Mouse (Mus musculus) retina, embryonic 14.5 days (tissue): Measurements from ENCODE around the gene Dclk2.
A peak's percentile ranks its signal among the peaks of the same experiment; 100 is the strongest.

Experiments
- DNase-seq: peaks from one replicate; pipeline ENCODE4 v3.0.0-alpha.2; 2015; ENCODE audit warnings: low spot score

Gene Dclk2

GRCm38 (mm10) chr3:86887512-86887911 lies 33.1 kb downstream of the Dclk2 start:
- DNase-seq: no peak

DNA sequence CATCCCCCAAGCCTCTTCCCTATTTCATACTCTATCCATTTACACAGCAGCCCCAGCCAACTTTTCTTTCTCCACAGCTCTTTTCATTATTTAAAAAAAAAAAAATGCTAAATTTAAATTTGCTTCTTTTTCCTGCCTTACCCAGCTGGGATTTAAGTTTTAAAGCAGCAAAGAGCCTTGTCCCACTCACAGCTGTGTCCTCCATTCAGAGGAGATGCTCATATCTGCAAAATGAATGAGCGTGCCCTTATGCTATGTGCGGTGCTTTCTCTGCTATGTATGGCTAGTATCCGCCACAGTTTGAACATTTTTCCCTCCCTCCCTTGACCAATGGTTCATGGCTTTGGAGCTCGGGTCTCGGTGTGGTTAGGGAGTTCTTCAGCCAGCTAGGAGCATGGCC lies 35.5 kb downstream of the Dclk2 start:
- no peak for DNase-seq

DNA sequence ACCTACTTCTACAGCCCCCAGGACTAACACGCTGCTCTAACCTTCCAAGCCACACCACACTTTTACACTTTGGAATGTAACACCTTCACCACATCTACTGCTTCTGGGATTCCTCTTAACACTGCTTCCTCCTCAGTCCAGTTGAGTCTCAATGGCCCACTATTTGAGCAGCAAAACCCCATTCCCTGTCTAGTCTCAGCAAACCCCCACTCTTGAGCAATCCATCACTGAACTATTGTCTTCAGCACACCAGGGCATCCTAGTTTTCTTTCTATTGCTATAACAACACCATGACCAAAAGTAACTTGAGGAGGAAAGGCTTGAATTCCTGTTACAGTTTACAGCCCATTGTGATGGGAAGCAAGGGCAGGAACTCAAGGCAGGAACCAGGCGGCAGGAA lies 36.2 kb downstream of the Dclk2 start:
- no peak for DNase-seq

- DNase-seq: no peak
These were observed 36.7 kb downstream of the Dclk2 start for GRCm38 (mm10) chr3:86883985-86884384.

DNA sequence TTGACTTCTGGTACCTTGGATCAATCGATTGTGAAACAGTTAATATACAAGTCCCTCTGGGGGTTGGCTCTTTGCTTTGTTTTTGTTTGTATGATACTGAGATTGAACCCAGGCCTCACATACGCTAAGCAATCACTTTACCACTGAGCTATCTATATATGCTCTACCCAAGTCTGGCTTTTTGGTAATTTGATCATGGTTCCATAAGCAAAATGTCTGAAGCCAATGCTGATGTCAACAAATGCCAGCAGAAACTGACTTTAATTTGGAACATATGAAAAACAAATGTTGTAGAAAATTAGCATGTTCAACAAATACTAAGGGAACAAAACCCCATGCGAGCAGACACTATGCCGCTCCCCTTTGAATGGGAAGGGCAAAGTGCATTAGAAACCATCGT lies 44.7 kb downstream of the Dclk2 start:
- no peak for DNase-seq

- no peak for DNase-seq
These were observed 47.5 kb downstream of the Dclk2 start for GRCm38 (mm10) chr3:86873092-86873600.

DNA sequence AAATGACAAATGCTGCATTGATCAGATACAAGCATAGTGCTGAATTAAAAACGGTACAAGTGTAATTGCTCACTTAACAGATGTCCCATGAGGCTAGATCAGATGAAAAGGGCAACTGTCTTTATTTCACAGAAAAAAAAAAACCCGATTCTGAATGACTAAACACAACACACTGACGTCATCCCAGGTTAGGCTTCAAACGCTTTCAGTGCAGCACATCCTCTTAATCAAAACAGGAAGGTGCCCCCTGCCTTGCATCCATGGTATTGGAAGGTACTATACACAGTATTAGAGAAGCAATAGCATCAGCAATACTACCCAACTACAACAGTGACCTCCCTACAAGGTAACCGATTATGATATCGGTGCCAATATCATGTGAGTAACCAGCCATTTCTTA lies 49.7 kb downstream of the Dclk2 start:
- no peak for DNase-seq

DNA sequence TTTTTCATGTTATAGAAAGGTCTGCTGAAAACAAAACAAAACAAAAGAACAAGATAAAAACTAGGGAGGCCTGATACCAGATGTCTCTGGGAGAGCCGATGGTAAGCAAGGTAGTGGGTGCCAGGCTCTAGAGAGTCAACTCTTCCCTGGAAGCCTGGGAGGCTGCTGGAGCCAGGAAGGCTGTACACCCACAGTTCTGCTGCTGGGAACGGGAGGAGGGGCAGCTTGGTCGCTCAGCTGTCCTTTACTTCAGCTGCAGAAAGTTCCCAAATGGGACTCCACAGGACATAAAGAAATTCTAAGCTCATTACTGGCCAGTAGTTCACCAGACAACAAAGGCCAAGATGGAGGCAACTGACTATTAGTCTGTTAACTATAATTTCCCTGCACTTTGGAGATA lies 50.2 kb downstream of the Dclk2 start:
- DNase-seq: no peak

DNA sequence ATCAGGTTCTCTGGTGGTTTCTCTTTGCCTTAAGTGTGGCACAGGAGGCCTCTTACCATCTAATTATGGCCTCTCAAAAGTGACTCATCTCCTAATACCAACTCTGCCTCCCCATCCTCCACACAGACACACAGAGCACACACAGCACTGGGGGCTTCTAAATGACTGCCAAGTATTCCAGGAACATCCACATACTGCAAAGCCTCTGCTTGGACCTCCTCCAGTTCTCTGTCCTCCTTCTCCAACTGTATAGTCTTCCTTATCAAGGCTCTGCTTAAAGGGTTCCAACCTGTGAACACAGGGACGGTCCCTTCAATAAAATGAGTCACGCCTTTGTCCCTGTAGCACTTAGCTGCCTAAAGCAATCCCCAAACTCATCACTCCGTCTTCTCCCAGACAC lies 51.9 kb downstream of the Dclk2 start:
- no peak for DNase-seq

GRCm38 (mm10) chr3:86863327-86864008 lies 57.2 kb downstream of the Dclk2 start:
- no peak for DNase-seq

DNA sequence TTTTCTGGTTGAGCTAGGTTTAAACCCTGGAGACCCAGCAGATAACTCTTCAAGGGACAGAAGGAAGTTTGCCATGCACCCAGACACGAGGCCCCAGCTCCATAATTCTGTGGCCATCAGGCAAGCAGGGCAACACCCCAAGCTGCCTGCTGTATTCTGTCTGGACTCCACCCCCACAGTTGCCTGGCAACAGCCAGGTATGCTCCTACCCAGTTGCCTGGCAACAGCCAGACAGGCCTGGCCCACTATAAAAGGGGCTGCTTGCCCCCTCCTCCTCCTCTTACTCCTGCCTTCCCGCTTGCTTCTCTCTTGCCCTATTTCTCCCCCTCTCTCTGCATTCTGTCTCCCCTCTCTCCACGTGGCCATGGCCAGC lies 57.7 kb downstream of the Dclk2 start:
- DNase-seq: peak; percentile 48

DNA sequence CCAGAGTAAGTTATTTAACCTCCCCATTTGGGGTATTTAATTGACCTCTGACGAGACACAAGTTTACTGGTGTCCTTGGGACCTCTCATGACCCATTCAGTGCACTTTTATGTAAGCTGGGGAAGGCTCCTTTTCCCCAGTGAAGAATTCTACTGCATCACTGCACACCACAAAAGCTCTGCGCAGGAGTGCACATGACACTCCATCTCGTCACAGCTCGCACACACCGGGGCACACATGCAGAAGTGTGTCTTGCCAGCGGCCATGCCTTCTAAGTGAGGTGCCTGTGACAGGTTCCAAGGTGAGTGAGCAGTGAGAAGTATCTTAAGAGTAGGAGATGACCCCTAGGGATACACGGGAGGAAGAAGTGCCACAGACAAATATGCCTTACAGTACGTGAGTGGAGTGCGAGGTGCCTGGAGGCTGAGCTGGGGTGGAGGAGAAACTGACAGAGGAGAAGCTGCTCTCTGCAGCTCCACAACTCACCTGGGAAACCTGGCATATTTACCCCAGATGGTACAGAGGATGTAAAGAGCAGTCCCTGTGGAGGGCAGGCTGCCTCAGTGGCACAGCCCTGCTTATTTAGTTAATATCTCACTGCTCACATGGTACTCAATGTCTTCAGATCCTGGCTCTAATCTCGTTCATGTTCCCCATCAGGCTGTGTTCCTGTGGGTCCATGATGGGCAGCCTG lies 58.3 kb downstream of the Dclk2 start:
- DNase-seq: no peak

GRCm38 (mm10) chr3:86859791-86860190 lies 60.9 kb downstream of the Dclk2 start:
- no peak for DNase-seq

DNA sequence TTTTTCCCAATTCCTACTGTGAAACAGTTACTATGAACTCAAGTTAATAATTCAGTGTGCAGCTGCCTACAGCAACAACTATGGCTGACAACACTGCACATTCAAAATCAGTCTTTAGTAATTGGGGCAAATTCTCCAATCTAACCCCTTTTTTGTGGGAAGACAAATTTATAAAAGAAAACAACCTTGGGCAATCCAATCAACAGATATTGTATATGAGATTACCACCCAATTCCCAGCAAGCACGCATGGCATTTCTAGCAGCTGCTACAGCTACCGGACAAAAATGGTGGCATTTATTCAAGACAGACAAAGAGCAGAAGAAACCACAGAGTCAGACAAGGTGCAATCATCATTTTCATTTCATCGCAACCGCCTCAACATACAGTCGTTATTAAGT lies 62.0 kb downstream of the Dclk2 start:
- DNase-seq: no peak

DNA sequence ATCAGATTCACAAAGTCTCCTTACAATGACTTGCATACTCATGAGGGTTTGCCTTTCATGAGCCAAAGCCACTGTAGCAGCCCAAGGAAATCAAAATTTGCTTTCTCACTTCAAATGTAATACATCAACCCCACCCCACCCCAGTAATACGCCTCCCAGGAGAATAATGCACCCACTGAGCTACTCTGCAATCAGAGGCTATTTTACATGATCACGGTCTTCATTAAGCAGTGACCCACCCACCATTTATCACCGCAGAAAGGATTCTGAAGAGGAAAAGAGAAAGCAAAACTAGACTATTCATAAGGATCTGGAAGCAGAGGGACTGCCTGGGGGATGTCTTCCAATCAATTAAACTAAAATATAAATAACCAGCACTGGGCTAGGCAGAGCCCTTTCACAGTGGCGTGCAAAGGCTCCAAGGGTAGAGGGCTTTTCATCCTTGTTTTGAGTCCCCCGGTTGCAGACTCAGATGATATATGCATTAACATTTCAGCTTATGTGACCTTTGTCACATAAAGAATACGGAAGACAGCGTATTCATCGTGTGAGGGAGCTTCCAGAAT lies 62.7 kb downstream of the Dclk2 start:
- DNase-seq: no peak

GRCm38 (mm10) chr3:86852867-86853266 lies 67.8 kb downstream of the Dclk2 start:
- DNase-seq: no peak

DNA sequence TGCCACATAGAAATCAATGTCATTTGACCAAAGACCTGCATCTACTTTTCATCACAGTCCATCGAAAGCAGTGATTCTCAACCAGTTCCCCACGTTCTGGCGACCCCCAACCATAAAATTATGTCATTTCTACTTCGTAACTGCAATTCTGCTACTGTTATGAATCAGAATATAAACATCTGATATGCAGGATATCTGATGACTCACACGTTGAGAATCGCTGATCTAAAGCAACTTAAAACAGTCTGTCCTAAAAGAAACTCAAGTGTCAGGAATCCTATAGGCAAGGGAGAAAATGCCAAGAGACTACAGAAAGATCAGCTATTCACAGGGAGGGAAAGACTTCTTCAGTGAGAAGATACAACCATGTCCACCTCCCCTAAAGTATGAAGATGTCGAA lies 69.5 kb downstream of the Dclk2 start:
- no peak for DNase-seq

GRCm38 (mm10) chr3:86850394-86851030 lies 70.1 kb downstream of the Dclk2 start:
- DNase-seq: no peak

DNA sequence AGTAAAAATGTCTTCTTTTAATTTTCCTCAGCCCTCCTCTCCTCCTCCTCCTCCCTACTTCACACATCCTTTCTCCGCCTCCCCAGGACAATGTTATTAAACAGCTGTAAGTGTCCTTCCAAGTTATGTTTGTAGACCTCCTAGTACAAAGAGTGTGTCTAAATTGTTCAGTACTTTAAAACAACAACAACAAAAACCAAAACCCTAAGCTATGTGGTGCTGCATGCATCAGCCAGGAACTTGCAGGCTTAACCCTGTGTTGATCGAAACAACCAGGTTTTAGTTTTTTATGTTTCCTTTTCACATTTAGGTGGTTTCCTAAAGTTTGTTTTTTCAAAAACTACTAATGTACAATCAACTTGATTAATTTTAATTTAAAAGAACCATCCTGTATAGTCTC lies 71.3 kb downstream of the Dclk2 start:
- no peak for DNase-seq

- DNase-seq: no peak
These were observed 73.1 kb downstream of the Dclk2 start for GRCm38 (mm10) chr3:86847536-86847935.

DNA sequence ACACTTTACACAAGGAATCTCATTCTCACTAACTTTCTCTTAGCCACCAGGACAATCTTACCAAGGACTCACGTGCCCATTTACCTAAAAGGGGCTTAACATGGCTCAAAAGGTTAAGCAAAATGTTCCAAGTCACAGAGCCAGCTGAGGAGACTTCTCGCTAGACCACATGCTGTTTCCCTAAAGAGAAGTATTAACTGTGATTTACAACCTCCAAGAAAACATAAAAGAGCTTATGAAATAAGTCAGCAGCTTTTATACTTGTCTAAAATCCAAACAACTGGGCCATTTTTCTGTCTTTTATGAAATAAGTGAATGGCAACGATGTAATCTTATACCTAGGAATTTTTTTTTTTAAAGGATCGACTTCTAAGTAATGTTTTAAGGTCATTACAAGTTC lies 74.6 kb downstream of the Dclk2 start:
- no peak for DNase-seq

DNA sequence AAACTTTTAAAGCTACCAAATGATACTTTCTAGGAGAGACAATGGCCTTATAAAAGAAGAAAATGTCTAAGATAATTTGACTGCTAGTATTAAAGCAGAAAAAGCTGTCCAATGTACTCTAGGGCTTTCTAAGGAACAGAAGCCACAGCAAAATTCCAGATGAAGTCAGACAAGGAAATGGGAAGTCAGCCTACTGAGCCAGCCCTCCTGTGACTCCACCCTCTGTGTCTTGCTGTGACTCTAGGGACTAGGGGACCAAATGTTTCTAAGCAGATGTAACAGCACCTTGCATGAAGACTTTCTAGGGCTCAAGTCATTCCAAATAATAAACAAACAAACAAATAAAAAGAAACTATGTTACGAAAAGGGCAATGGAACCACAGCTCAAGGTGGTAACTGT lies 75.1 kb downstream of the Dclk2 start:
- no peak for DNase-seq
